Mouse (Mus musculus): ENCODE data around the gene Skil.

DNA sequence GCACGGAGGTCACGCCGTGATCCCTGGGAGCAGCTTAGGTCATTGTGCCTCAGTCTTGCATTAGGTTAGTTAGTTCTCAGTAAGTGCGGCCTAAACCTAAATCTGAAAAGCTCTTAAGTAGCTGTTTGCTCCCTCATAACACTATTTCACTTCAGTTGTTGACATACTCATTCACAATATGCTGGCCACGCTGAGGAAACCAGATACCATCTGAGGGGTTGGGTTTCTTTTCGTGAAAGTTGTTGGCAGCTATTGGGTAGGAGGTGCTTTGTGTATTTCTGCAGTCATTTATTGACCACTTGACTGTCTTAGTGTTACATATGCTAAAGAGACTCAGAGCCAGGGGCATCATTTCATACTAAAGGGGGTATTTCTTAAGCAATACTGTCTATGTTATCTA lies 10.1 kb downstream of the Skil start:
- TF ChIP-seq POLR2A (IDR thresholded peaks at IDR 0.05; ENCODE audit: low read depth, low read length): no peak
- no peak for TF ChIP-seq CTCF (conservative IDR thresholded peaks at IDR 0.05; ENCODE audit: insufficient read depth, insufficient read length, low read depth, low read length)
